23 mouse cellular contexts compared by ENCODE assay signal in genomic region chr5:92595026-92595425, GRCm38 (mm10). TPM values are rescaled to one million over a fixed set of nuclear protein-coding genes. Genes with fewer than 3 reads are reported as not detected.
"Had no signal": no experiment of that assay in that cellular context is flagged by ENCODE, and none has a peak within 500 bp of the region (broad histone marks: within the 10 kb centered on the region; RNA-seq: fewer than 3 reads in every experiment).

No protein-coding gene starts in this region.

- H3K4me2 ChIP-seq: kidney, embryonic 15.5 days; liver, embryonic 13.5 days; midbrain, embryonic 12.5 days; stomach, embryonic 15.5 days had no signal

- H3K4me3 ChIP-seq: kidney, embryonic 15.5 days; left cerebral cortex, adult 2 months; liver, embryonic 13.5 days; midbrain, embryonic 12.5 days; myocyte; stomach, embryonic 15.5 days had no signal

- H3K9me3 ChIP-seq: kidney, embryonic 15.5 days; liver, embryonic 13.5 days; midbrain, embryonic 12.5 days; stomach, embryonic 15.5 days had no signal

- H3K4me1 ChIP-seq: kidney, embryonic 15.5 days; liver, embryonic 13.5 days; midbrain, embryonic 12.5 days; stomach, embryonic 15.5 days had no signal

- ATAC-seq: midbrain, embryonic 16.5 days had no signal

- DNase-seq: kidney, adult 11 months; kidney, adult 8-10 months; kidney, postnatal 10 days; kidney, postnatal 36 days; liver, embryonic 13.5 days; lung, adult 2 months; lung, postnatal 14 days; lung, postnatal 4 days; right cerebral cortex, adult 18-20 months; right cerebral cortex, postnatal 14 days; right cerebral cortex, postnatal 4 days; spleen, adult 18-20 months; thymus, postnatal 25 days had no signal

- H3K36me3 ChIP-seq: kidney, embryonic 15.5 days; liver, embryonic 13.5 days; midbrain, embryonic 12.5 days; stomach, embryonic 15.5 days had no signal

- H3K27me3 ChIP-seq: kidney, embryonic 15.5 days; liver, embryonic 13.5 days; midbrain, embryonic 12.5 days; stomach, embryonic 15.5 days had no signal

- H3K9ac ChIP-seq: kidney, embryonic 15.5 days; liver, embryonic 13.5 days; midbrain, embryonic 12.5 days; stomach, embryonic 15.5 days had no signal

- H3K27ac ChIP-seq: kidney, embryonic 15.5 days; left cerebral cortex, adult 2 months; liver, embryonic 13.5 days; midbrain, embryonic 12.5 days; stomach, embryonic 15.5 days had no signal

RNA-seq across cellular contexts. Expression of gene Fam47e, which starts 40.2 kb away (rescaled TPM):
- total RNA-seq: left cerebral cortex, adult 2 months; megakaryocyte progenitor cell, adult 5-6 weeks; megakaryocyte-erythroid progenitor cell, adult 5-6 weeks; monocyte, adult 5-6 weeks had no signal
- polyA plus RNA-seq: kidney, embryonic 15.5 days; limb, embryonic 11.5 days; midbrain, embryonic 12.5 days; myocyte had no signal
